Mouse (Mus musculus) c-Kit-positive CD71-positive TER-119-negative erythroid progenitor cells, embryonic 14.5 days (primary cell): ENCODE measurements around the gene Pycr2.
"Not testable (repeated sequence)": the region's sequence is repeated elsewhere in the genome, so short reads cannot be mapped to it uniquely, and the experiment has no call there.

Experiments used
- DNase-seq: peaks from one replicate; pipeline ENCODE4 v3.0.0-alpha.2; 2013; ENCODE audit warnings: low read depth

The Pycr2 gene

DNA sequence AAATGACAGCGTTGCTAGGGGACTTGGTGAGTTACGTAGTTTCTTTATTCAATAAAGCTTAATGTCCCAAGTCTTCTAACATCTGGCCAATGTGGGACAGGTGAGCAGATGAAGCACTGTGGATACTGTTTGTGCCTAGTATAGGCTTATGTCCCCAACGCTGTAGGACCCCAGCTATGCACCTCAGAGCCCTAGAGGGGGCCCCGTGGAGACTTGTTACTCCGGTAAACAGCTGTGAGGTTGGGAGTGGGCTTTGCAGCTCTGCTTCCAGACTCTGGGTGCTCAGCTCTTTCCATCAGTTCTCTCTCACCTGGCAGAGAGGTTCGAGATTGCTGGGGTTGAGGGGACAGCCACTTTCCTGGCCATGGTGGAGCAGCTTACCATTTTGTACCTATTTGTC is 1.2 kb downstream of the Pycr2 start:
- no peak for DNase-seq

DNA sequence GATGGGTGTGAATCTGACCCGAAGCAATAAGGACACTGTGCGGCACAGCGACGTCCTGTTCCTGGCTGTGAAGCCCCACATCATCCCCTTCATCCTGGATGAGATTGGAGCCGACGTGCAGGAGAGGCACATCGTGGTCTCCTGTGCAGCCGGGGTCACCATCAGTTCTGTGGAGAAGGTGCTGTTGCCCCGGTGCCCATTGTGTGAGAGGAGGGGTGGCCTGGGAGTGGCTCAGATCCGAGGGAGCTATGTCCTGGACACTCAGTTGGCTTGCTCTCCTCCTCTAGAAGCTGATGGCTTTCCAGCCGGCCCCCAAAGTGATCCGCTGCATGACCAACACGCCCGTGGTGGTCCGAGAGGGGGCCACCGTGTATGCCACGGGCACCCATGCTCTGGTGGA is 1.8 kb downstream of the Pycr2 start:
- DNase-seq: no peak

DNA sequence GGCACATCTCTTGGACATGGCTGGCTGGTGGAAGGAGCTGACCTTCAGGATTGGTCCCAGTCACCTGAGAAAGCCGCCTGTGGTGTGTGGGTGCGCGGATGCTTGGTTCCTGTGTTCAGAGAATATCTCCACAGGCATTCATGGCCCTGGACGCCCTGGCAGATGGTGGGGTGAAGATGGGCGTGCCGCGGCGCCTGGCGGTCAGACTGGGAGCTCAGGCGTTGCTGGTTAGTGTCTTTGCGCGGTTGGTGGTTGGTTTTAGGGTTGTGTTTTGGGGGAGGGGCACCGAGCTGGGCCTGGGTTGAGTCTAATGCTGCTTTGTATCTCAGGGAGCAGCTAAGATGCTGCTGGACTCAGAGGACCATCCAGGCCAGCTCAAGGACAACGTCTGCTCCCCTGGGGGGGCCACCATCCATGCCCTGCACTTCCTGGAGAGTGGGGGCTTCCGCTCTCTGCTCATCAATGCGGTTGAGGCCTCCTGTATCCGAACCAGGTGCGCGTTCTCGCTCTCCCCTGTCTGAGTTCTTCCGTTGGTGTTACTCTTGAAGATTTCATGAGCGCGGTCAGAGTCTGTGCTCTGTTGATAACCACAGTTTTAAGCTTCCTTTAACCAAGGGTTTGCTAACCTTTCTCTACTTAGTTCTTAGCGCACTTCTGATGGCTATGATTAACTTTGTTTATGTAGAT is 2.5 kb downstream of the Pycr2 start:
- DNase-seq: no peak

DNA sequence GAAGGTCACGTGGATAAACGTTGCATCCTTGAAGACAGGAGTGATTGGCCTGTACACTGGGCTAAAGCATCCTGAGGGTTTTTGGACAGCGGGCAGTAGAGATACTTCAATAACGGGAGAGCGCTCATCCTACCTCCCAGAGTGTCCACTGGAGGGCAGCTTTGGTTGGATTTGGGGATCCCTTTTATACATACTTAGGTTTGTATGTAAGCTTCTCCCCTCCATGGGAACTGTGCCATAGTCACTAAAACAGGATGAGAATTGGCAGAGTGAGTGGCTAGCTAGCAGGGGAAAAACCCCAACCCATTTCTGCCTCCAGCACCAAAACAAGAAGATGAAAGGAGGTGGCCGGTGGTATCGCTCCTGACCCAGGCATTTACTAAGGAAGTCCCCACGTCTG is 7.0 kb downstream of the Pycr2 start:
- no peak for DNase-seq

DNA sequence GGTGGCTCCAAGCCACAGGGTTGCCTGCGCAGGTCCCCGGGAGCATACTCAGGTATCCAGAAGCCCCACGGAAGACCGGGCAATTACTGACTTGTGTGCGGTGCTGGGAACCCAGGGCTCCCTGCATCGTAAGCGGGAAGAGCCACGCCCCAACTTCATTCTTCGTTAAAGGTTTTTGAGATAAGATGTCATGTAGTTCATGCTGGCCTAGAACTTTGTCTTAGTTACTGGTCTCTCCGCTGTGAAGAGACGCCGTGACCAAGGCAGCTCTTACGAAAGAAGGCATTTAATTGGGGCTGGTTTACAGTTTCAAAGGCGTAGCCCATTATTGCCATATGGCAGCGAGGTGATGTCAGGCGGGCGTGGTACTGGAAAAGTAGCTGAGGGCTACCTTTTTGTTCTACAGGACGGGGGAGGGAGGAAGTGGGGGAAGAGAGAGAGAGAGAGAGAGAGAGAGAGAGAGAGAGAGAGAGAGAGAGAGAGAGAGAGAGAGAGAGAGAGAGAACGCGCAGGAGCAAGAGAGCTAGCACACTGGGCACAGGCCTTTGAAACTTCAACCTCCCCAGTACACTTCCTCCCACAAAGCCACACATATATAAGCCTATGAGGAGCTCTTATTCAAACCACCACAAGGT is 7.7 kb downstream of the Pycr2 start:
- DNase-seq: no peak

DNA sequence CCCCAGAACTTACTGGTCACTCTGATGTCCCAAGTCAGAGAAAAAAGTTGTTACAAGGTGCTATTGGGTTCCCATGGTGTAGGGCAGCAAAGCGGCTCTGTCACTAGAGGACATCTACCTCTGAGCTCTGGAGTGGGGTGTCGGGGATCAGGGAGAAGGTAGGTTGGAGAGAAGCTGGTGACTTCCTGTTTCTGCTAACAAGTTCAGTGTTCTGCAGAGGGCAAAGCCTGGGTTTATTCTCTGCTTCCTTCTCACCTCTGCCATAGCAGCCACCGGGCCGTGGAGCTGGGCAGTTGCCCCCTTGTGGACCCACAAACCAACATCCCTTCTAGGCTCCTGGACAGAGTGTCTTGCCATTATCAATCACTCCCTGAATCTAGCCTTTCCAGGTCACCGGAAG is 8.7 kb downstream of the Pycr2 start:
- DNase-seq: no peak

DNA sequence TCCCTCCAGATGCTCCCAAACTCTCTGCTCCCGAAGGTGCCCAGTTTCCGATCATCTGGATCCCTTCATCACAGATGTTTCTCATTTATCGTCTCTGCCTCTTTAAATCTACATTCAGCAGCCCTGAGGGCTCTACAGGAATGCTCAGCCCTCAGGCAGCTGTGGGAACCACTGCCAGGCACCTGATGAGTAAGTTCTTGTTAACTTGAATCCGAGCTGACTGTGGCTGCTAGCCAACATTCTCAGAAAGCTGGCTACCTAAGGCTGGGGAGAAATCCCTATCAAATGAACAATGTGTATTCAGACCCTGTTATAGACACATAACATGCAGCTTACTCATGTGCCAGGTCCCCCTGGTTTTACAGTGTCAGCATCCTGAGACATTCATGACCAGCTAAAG is 9.7 kb downstream of the Pycr2 start:
- DNase-seq: no peak

DNA sequence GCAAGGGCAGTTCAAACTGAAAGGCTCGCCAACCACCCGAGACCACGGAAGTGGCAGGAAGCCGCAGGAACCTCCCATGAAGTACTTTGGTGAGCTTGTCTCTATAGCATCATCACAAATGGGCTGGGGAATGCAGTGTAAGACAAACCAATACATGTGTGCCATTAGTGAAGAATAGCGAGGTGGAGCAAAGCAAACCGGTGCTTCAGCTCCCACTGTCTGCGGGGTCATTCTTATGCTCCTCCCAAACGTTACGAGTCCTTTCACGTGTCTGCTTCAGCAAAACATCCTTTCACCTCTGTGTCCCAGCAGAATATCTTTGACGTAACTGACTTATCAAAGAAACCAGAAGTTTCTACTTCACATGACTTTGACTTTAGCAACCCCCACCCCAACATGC is 12.3 kb downstream of the Pycr2 start:
- no peak for DNase-seq

DNA sequence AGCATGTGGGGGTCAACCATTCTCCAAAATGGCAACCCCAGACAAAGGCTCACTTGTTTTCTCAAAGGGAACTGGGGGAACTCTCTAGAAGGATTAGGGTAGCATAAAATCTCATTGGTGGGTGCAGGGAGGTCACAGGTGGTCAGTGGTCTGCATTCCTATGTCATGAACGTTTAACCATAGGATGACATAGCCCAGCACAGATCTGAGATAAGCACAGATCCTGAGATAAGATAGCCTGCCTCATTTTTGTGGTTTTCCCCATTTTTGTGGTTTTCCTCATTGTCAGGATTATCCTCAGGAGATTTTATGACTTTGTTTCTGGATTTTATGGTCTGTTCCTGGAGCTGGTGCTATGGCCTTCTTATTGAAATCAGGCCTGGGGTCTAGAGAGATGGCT is 13.0 kb downstream of the Pycr2 start:
- no peak for DNase-seq

DNA sequence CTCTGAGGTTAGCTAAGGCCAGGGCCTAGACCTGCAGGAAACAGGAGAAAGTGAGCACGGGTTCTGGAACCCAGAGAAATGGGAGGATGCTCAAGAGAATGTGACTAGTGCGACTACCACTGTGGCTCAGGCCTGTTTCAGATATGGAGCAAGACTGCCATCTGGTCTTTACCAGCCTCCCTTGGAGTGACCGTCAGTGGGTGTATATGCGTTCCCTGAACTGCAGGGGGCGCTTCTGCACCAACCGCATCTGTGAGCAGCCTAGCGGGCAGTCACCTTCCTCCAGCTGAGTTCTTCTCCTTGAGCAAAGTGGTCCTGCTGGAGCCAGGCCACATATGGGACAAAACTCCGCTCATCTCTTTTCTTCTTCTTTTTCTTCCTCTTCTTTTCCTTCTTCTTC is 15.6 kb downstream of the Pycr2 start:
- DNase-seq: no peak

DNA sequence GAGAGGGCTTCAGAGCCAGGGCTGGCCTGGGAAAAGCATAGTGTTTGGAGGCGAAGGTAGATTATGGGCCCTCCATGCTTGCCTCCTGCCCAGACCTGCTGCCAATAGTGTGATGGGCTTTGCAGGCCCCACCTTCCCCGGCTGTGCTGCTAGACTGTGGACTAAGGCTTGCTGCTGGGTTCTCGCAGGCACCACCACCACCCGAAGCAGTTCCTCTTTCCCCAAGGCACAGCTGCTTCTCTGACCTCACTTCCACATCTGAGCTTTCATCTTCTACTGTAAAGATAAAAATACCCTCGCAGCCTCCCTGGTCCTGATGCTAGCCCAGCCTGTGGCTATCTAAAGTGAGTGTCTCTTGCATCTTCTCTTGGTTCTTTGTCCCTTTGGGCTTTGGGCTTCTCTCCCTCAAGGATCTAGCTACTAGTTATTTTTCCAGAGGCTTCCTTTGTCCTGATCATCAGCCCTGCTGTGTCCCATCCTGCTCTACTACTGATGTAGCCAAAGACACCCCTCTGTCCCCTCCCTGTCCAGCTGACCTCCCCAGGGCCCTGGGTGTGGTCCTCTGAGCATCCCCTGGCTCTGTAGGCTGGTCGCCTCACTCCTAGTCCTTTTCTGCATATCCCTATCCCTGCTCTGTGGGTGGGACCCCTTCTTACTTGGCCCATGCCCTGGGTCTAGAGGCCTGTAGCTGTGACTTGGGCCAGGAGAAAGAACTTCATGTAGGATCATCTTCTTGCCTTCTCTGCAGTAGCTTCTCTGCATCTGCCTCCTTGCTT is 18.4 kb downstream of the Pycr2 start:
- no peak for DNase-seq

DNA sequence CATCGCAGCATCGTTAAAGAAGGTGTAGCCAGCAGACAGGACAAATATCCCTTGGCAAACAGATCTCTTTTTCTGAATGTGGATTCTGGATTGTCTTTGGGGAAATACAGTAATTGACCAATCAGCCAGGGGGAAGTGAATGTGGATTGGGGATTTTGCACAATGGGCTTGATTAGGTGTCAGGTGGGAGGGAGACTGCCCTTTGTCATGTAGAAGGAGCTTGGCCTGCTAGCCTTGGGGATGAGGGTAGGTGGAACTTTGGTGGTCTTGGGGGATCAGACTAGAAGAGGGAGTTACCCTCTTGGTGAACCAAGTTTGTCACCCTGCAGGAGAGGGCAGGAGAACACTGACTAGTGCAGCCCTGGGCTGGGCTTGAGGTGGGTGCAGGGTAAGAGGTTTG is 20.6 kb downstream of the Pycr2 start:
- DNase-seq: no peak

DNA sequence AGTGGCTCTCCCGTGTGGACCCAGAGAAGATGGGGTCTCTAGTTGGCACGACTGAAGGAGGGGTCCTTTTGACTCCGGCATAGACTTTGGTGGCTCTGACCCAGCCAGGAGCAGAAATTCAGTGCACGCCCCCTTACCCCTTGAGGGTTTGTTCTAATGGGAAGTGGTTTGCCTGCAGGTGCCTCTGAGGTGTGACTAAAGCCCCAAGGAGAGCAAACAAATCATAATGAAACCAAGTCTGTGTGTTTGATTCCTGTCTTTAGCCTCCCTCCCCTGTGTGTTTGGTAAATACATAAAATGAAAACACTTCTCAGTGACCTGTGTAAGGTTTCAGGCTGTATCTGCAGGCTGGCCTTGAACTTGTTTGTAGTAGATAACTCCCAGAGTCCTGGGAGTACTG is 22.2 kb downstream of the Pycr2 start:
- no peak for DNase-seq

DNA sequence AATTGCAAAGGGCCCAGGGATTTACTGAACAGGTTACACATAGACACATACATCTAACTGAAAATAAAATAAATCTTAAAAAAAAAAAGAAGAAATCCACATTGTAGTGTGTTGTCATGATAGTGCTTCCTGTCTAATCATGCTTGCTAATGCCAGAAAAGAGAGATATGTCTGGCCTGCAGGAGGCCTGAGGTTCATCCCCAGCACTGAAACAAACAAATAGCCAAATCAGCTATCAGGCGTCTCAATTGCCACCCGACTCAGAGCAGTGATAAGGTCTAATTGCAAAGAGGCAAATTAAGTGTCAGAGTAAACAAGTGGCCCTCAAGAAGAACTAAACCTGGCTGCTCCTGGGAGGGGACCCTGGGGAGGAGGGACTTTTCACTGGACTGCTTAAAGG is 25.5 kb downstream of the Pycr2 start:
- no peak for DNase-seq

DNA sequence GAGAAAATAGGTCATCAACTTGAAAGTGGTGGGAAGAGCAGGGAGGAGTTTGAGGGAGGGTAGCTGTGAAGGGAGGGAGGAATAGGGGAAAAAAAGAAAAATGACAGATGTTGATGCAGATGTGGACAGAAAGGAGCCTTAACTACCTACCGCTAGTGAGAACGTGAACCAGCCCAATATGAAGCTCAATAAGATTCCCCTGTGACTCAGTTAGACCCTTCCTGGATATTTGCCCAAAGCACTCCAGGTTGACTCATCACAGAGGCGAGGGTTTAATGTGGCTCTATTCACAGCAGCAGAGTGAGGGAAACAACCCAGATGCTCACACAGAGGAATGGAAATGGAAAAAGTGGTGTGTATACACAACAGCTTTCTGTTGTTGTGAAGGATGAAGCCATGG is 27.0 kb downstream of the Pycr2 start:
- DNase-seq: no peak

DNA sequence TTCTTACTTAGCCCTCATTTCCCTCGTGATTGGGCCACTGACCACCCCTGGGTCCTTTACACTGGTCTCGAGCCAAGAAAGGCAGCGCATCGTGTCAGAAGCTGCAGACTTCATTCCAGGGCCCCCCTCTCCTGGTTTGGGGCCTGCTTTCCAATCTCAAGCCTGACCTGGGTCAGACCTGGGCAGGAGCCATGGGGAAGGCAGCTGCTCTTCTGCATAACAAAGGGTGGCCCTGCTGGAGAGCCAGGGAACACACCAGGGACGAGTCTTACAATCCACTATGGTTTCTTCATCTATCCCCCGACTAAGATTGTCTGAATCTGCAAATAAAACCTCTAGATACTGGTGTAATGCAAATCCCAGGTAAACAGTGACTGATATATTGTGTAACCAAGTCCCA is 29.6 kb downstream of the Pycr2 start:
- DNase-seq: no peak

DNA sequence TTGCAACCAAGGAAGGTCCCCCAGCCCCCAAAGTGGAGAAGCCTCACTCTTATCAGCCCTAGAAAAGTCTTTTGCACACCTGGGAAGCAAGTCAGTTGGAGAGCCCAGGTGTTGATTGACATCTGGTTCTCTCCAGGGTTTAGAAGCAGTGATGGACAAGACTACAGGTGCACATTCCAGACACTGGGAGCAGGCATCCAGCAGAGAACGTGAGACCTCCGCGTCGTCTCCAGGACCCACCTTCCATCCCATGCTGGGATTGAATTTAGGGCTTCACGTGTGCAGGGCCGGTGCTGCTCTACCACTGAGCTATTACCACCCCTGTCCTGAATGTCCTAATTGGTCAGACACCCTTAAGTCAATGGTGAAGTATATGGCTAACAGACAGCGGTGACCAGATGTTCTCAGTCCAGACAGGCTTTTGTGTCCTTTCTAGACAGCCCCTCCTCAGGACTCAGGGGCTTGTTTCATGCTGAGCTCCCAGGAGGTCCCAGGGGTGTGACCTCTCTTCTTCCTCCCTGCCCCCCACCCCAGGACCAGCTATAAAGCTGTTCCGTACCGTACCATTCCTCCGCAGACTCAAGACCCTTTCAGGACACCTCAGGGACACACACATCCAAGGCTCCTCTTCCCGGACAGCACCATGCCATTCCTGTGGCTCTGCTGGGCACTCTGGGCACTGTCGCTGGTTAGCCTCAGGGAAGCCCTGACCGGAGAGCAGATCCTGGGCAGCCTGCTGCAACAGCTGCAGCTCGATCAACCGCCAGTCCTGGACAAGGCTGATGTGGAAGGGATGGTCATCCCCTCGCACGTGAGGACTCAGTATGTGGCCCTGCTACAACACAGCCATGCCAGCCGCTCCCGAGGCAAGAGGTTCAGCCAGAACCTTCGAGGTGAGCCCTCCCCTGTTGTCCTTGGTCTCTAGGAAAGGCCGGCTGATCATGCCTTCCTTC is 30.6 kb downstream of the Pycr2 start, which contains the start of gene Lefty1:
Lefty1 (plus strand) TSS at position 556 of the 953 bp plus-strand sequence.
- DNase-seq: no peak

DNA sequence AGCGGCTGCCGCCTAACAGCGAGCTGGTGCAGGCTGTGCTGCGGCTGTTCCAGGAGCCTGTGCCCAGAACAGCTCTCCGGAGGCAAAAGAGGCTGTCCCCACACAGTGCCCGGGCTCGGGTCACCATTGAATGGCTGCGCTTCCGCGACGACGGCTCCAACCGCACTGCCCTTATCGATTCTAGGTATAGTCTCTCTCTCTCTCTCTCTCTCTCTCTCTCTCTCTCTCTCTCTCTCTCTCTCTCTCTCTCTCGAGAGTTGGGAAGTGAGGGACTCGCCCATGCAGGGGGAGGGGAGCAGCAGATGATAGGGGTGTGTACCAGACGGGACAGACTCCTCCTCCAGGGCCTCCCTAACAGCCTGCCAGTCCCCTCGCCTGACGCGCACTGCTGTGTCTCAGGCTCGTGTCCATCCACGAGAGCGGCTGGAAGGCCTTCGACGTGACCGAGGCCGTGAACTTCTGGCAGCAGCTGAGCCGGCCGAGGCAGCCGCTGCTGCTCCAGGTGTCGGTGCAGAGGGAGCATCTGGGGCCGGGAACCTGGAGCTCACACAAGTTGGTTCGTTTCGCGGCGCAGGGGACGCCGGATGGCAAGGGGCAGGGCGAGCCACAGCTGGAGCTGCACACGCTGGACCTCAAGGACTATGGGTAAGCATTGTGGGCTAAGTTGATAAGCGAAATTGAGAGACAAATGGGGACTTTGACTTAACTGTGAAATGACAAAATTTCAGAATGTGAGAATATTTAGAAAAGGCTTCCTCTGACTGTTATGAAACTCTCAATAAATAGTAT is 32.7 kb downstream of the Pycr2 start:
- not testable (repeated sequence) for DNase-seq

DNA sequence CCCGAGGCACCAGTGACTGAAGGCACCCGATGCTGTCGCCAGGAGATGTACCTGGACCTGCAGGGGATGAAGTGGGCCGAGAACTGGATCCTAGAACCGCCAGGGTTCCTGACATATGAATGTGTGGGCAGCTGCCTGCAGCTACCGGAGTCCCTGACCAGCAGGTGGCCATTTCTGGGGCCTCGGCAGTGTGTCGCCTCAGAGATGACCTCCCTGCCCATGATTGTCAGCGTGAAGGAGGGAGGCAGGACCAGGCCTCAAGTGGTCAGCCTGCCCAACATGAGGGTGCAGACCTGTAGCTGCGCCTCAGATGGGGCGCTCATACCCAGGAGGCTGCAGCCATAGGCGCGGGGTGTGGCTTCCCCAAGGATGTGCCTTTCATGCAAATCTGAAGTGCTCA is 33.5 kb downstream of the Pycr2 start:
- not testable (repeated sequence) for DNase-seq

DNA sequence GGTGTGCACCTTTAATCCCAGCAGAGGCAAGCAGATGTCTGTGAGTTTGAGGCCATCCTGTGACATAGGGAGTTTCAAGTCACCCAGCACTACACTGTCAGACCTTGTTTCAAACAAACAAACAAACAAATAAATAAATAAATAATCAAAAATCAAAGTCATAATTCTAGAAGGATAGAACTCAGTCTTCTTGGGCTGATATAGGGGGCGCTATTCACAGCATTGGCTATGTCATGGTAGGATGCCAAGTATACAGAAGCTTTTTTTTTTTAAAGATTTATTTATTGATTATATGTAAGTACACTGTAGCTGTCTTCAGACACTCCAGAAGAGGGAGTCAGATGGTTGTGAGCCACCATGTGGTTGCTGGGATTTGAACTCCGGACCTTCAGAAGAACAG is 34.7 kb downstream of the Pycr2 start:
- DNase-seq: not testable (repeated sequence)

DNA sequence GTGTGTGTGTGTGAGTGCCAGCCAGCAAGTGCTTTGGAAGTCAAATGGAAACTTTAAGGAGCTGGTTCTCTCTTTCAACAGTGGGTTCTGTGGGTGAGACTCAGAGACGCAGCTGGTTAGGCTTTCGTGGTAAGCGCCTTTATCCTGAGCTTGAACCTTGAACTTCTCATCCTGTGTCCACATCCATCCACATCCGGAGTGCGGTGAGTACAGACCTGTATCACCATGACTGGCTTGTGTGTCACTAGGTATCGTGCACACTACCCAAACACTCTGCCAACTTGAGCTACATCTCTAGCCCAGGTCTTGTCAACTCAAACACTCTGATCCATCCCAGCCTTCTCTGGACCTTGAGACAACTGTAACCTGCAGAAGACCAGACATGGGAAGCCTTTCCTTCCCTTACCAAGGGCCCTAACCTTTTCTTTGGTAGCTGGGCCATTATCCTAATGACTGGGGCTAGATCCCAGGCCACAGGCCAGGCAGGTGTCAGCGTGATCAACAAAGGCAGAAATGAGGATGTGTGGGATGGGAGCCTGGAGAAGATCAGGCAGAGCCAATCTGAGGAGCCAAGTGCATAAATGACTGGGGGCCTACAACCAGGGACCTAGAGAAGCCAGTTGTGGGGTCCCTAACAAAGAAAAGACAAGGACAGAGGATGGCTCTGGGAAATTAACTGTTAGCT is 36.8 kb downstream of the Pycr2 start:
- DNase-seq: no peak
